Mouse (Mus musculus) thymus, postnatal 25 days (tissue): ENCODE results near the gene Tiam2.

ENCODE experiments used
- DNase-seq: peaks from one replicate; pipeline ENCODE4 v3.0.0; 2022

Tiam2 gene

GRCm38 (mm10) chr17:3505711-3506110, 179.3 kb downstream of the Tiam2 start:
- DNase-seq = no peak

- DNase-seq = no peak
Measured at GRCm38 (mm10) chr17:3506508-3506907, 180.1 kb downstream of the Tiam2 start.

GRCm38 (mm10) chr17:3509841-3510240, 183.5 kb downstream of the Tiam2 start:
- DNase-seq = peak; percentile 39

GRCm38 (mm10) chr17:3514316-3514715, 187.9 kb downstream of the Tiam2 start:
- DNase-seq = no peak

GRCm38 (mm10) chr17:3515851-3516250, 189.5 kb downstream of the Tiam2 start:
- DNase-seq = no peak

- DNase-seq = no peak
Measured at GRCm38 (mm10) chr17:3516406-3516805, 190.0 kb downstream of the Tiam2 start.

GRCm38 (mm10) chr17:3520344-3520743, 194.0 kb downstream of the Tiam2 start:
- DNase-seq = no peak

GRCm38 (mm10) chr17:3527841-3528471, 201.6 kb downstream of the Tiam2 start:
- no peak for DNase-seq

- DNase-seq = no peak
Measured at GRCm38 (mm10) chr17:3529523-3529922, 203.2 kb downstream of the Tiam2 start.

GRCm38 (mm10) chr17:3530549-3530948, 204.2 kb downstream of the Tiam2 start:
- no peak for DNase-seq

- DNase-seq = no peak
Measured at GRCm38 (mm10) chr17:3531641-3532040, 205.3 kb downstream of the Tiam2 start.

GRCm38 (mm10) chr17:3532254-3532653, 205.9 kb downstream of the Tiam2 start, which contains the start of gene Cldn20:
Gene Cldn20 (plus strand): TSS chr17:3532554.
- DNase-seq = no peak

GRCm38 (mm10) chr17:3533425-3533824, 207.1 kb downstream of the Tiam2 start:
- peak; percentile 14 for DNase-seq

- no peak for DNase-seq
Measured at GRCm38 (mm10) chr17:3540304-3540703, 213.9 kb downstream of the Tiam2 start.

GRCm38 (mm10) chr17:3541033-3541432, 214.7 kb downstream of the Tiam2 start:
- no peak for DNase-seq

- no peak for DNase-seq
Measured at GRCm38 (mm10) chr17:3547725-3548124, 221.4 kb downstream of the Tiam2 start.

- no peak for DNase-seq
Measured at GRCm38 (mm10) chr17:3556251-3556650, 229.9 kb downstream of the Tiam2 start.

GRCm38 (mm10) chr17:3557331-3558311, 231.2 kb downstream of the Tiam2 start, which contains the start of gene Tfb1m:
Gene Tfb1m (minus strand): TSS chr17:3557781.
- DNase-seq = peak; percentile 97

GRCm38 (mm10) chr17:3558356-3558870, 232.0 kb downstream of the Tiam2 start:
- no peak for DNase-seq

GRCm38 (mm10) chr17:3560534-3560933, 234.2 kb downstream of the Tiam2 start:
- no peak for DNase-seq

- peak; percentile 20 for DNase-seq
Measured at GRCm38 (mm10) chr17:3562405-3562804, 236.0 kb downstream of the Tiam2 start.

- DNase-seq = peak; percentile 33
Measured at GRCm38 (mm10) chr17:3570876-3571275, 244.5 kb downstream of the Tiam2 start.
